Mouse (Mus musculus): Measurements from ENCODE around the gene Gm10306.

Gm10306 gene

GRCm38 (mm10) chr4:94605591-94605990 is 49.2 kb downstream of the Gm10306 start:
- DNase-seq (ENCODE audit: low spot score in 2 of 2): no peak

Data from frontal cortex, postnatal 10 days (tissue).